Mouse (Mus musculus) skeletal muscle tissue, adult 2 months (tissue): ENCODE results near the gene Wdr20.

ENCODE experiments used
- DNase-seq: peaks from one replicate; pipeline ENCODE4 v3.0.0-alpha.2; 2012; ENCODE audit warnings: low read depth, low spot score

The Wdr20 gene

GRCm38 (mm10) chr12:110777853-110778252, 40.1 kb downstream of the Wdr20 start:
- DNase-seq: no peak

GRCm38 (mm10) chr12:110779296-110779695, 41.6 kb downstream of the Wdr20 start:
- DNase-seq: no peak

GRCm38 (mm10) chr12:110781181-110781580, 43.4 kb downstream of the Wdr20 start:
- DNase-seq: no peak

- no peak for DNase-seq
These were observed 44.5 kb downstream of the Wdr20 start for GRCm38 (mm10) chr12:110782278-110782677.

- DNase-seq: no peak
These were observed 46.5 kb downstream of the Wdr20 start for GRCm38 (mm10) chr12:110784211-110784610.

GRCm38 (mm10) chr12:110786243-110786642, 48.5 kb downstream of the Wdr20 start:
- peak; percentile 63 for DNase-seq

- peak; percentile 41 for DNase-seq
These were observed 52.8 kb downstream of the Wdr20 start for GRCm38 (mm10) chr12:110790580-110790979.

- DNase-seq: no peak
These were observed 53.3 kb downstream of the Wdr20 start for GRCm38 (mm10) chr12:110791026-110791425.

- DNase-seq: no peak
These were observed 57.3 kb downstream of the Wdr20 start for GRCm38 (mm10) chr12:110795035-110795434.

- no peak for DNase-seq
These were observed 59.0 kb downstream of the Wdr20 start for GRCm38 (mm10) chr12:110796748-110797147.

- DNase-seq: no peak
These were observed 59.5 kb downstream of the Wdr20 start for GRCm38 (mm10) chr12:110797202-110797601.

- peak; percentile 21 for DNase-seq
These were observed 60.2 kb downstream of the Wdr20 start for GRCm38 (mm10) chr12:110797842-110798431.

- DNase-seq: peak; percentile 55
These were observed 61.5 kb downstream of the Wdr20 start for GRCm38 (mm10) chr12:110799226-110799625.

GRCm38 (mm10) chr12:110801876-110802464, 64.2 kb downstream of the Wdr20 start:
- DNase-seq: no peak

- no peak for DNase-seq
These were observed 65.0 kb downstream of the Wdr20 start for GRCm38 (mm10) chr12:110802674-110803297.

GRCm38 (mm10) chr12:110804261-110804660, 66.5 kb downstream of the Wdr20 start:
- DNase-seq: peak; percentile 19

- DNase-seq: no peak
These were observed 68.7 kb downstream of the Wdr20 start for GRCm38 (mm10) chr12:110806301-110806970.

GRCm38 (mm10) chr12:110808430-110808829, 70.7 kb downstream of the Wdr20 start:
- no peak for DNase-seq

- DNase-seq: no peak
These were observed 71.1 kb downstream of the Wdr20 start for GRCm38 (mm10) chr12:110808848-110809247.

GRCm38 (mm10) chr12:110813132-110813531, 75.4 kb downstream of the Wdr20 start:
- no peak for DNase-seq

- no peak for DNase-seq
These were observed 75.9 kb downstream of the Wdr20 start for GRCm38 (mm10) chr12:110813624-110814023.

GRCm38 (mm10) chr12:110814924-110815323, 77.2 kb downstream of the Wdr20 start:
- no peak for DNase-seq

GRCm38 (mm10) chr12:110816833-110817232, 79.1 kb downstream of the Wdr20 start:
- no peak for DNase-seq
